Mouse (Mus musculus) myocyte (in vitro differentiated cells): ENCODE data around the gene Gm17660.

Experiments used
- E2F4 ChIP-seq: IDR thresholded peaks from one replicate; pipeline ENCODE4 v1.6.1; 2011; ENCODE audit warnings: mild to moderate bottlenecking, control low read depth, moderate library complexity; ENCODE audit not compliant: insufficient read depth
- POLR2A ChIP-seq: IDR thresholded peaks from one replicate; pipeline ENCODE4 v1.6.1; 2011; ENCODE audit warnings: low read depth, mild to moderate bottlenecking, control low read depth, moderate library complexity; ENCODE audit not compliant: insufficient read length
- POLR2AphosphoS2 ChIP-seq: IDR thresholded peaks from one replicate; pipeline ENCODE4 v1.6.1; 2011; ENCODE audit warnings: low read depth, control low read depth; ENCODE audit not compliant: insufficient read length
- TCF12 ChIP-seq: IDR thresholded peaks from one replicate; pipeline ENCODE4 v1.6.1; 2011; ENCODE audit warnings: mild to moderate bottlenecking, control low read depth; ENCODE audit not compliant: poor library complexity, insufficient read depth, severe bottlenecking
- TCF3 ChIP-seq: IDR thresholded peaks from one replicate; pipeline ENCODE4 v1.6.1; 2011; ENCODE audit warnings: low read depth, control low read depth; ENCODE audit not compliant: insufficient read length

- TF ChIP-seq POLR2A = no peak
- TF ChIP-seq TCF12 = no peak
- TF ChIP-seq POLR2AphosphoS2 = no peak
- no peak for TF ChIP-seq TCF3
- TF ChIP-seq E2F4 = no peak
These were observed 44.8 kb downstream of the Gm17660 start for GRCm38 (mm10) chr5:104032434-104033097.
